Comparison of ENCODE assay signal across 25 mouse cellular contexts in the genomic region with DNA sequence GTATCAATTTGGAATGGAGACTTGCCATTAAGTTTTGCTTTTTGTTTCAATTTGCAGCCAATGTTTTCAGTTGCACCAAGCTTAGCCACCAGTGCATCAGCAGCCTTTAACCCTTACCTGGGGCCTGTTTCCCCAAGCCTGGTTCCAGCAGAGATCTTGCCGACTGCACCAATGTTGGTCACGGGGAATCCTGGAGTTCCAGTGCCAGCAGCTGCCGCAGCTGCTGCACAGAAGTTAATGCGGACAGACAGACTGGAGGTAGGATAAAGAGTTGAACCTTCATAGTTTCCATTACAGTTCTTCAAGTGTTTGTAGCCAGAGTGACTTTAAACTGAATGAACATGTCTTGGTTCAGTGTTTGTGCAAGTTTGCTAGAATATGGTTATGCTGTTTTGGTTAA.
DNase-seq lines count a peak whose midpoint lies in the region; ATAC-seq lines count a peak whose summit lies in the region.
"Had no signal": no experiment of that assay in that cellular context is flagged by ENCODE, and none has a peak within 500 bp of the region (broad histone marks: within the 10 kb centered on the region; RNA-seq: fewer than 3 reads in every experiment).

No protein-coding gene starts in this region.

- H3K9me3 ChIP-seq in heart, embryonic 11.5 days (replicated peaks; ENCODE audit: control insufficient read depth, low read length) = no peaks in the 10 kb centered on the region
- no peaks in the 10 kb centered on the region for H3K9me3 ChIP-seq in liver, embryonic 16.5 days (replicated peaks; ENCODE audit: control insufficient read depth, low read length)
- H3K9me3 ChIP-seq: forebrain, embryonic 12.5 days; hindbrain, embryonic 10.5 days; limb, embryonic 10.5 days; midbrain, embryonic 12.5 days; neural tube, embryonic 12.5 days had no signal

- H3K36me3 ChIP-seq in heart, embryonic 11.5 days (ENCODE audit: control insufficient read depth, insufficient read depth, low read length) = no peaks in the 10 kb centered on the region
- H3K36me3 ChIP-seq in liver, embryonic 16.5 days (ENCODE audit: control insufficient read depth, insufficient read depth) = no peaks in the 10 kb centered on the region
- H3K36me3 ChIP-seq: forebrain, embryonic 12.5 days; hindbrain, embryonic 10.5 days; neural tube, embryonic 12.5 days had no signal

- 63% methylated on average over 4 of the region's 4 CpGs for WGBS in heart, embryonic 11.5 days (ENCODE audit: insufficient replicate concordance)
- WGBS in liver, embryonic 16.5 days (ENCODE audit: insufficient replicate concordance) = 58% methylated on average over 4 of the region's 4 CpGs

- H3K27ac ChIP-seq in heart, embryonic 11.5 days (ENCODE audit: low read depth, low read length) = peak overlapping the region; percentile 67; the same call in 1 of the 2 replicates
- H3K27ac ChIP-seq in brown adipose tissue, adult 24 weeks (replicated peaks; ENCODE audit: low read depth, low read length) = peak overlapping the region; percentile 54
- peak overlapping the region; percentile 88 for H3K27ac ChIP-seq in liver, embryonic 16.5 days (ENCODE audit: low read length)
- H3K27ac ChIP-seq: forebrain, embryonic 12.5 days; hindbrain, embryonic 10.5 days; layer of hippocampus, adult 2 months; left cerebral cortex, adult 2 months; limb, embryonic 10.5 days; midbrain, embryonic 12.5 days; neural tube, embryonic 12.5 days had no signal

- ATAC-seq in heart, embryonic 11.5 days (replicated peaks; ENCODE audit: insufficient number of reproducible peaks, low FRiP score, low TSS enrichment) = no peak
- ATAC-seq in CD4-positive, CD25-positive, alpha-beta regulatory T cell, adult 4 months = peak; percentile 4
- ATAC-seq in liver, embryonic 16.5 days (ENCODE audit: low read depth) = no peak

- H3K4me3 ChIP-seq in heart, embryonic 11.5 days (ENCODE audit: low read depth, low read length) = no peak overlapping the region
- H3K4me3 ChIP-seq in brown adipose tissue, adult 24 weeks (ENCODE audit: insufficient read depth, low read depth, low read length) = no peak overlapping the region
- H3K4me3 ChIP-seq in liver, embryonic 16.5 days (ENCODE audit: low read depth, low read length) = peak overlapping the region; percentile 8; the same call in 1 of the 2 replicates
- H3K4me3 ChIP-seq: forebrain, embryonic 12.5 days; hindbrain, embryonic 10.5 days; layer of hippocampus, adult 2 months; left cerebral cortex, adult 2 months; limb, embryonic 10.5 days; midbrain, embryonic 12.5 days; neural tube, embryonic 12.5 days had no signal

- H3K9ac ChIP-seq in heart, embryonic 11.5 days (ENCODE audit: low read depth, low read length) = no peak overlapping the region
- H3K9ac ChIP-seq in liver, embryonic 16.5 days (ENCODE audit: low read depth, low read length) = no peak overlapping the region
- H3K9ac ChIP-seq: forebrain, embryonic 12.5 days; midbrain, embryonic 12.5 days; neural tube, embryonic 12.5 days had no signal

- DNase-seq in heart, adult 18-20 months = no peak
- no peak for DNase-seq in kidney, postnatal 36 days
- DNase-seq in frontal cortex, postnatal 10 days (ENCODE audit: low spot score in 2 of 2) = no peak
- no peak for DNase-seq in left cerebral cortex, adult 11 months (ENCODE audit: low spot score)
- DNase-seq: adrenal gland, postnatal 14 days; B cell, adult 2 months; cerebellum, adult 2 months; cerebellum, postnatal 36 days; gastrocnemius, postnatal 25 days; kidney, adult 18-20 months; kidney, postnatal 10 days; lung, adult 2 months; lung, postnatal 4 days; thymus, postnatal 25 days had no signal

- H3K4me1 ChIP-seq in heart, embryonic 11.5 days (ENCODE audit: control insufficient read depth, insufficient read depth, low read length) = peaks cover 15% of the 10 kb centered on the region
- peaks cover 16% of the 10 kb centered on the region for H3K4me1 ChIP-seq in brown adipose tissue, adult 24 weeks (ENCODE audit: control insufficient read depth, insufficient read depth, insufficient read length, low read length)
- H3K4me1 ChIP-seq in liver, embryonic 16.5 days (ENCODE audit: control insufficient read depth, low read depth, low read length) = peaks cover 26% of the 10 kb centered on the region
- H3K4me1 ChIP-seq: forebrain, embryonic 12.5 days; hindbrain, embryonic 10.5 days; limb, embryonic 10.5 days; midbrain, embryonic 12.5 days; neural tube, embryonic 12.5 days had no signal

- no peaks in the 10 kb centered on the region for H3K27me3 ChIP-seq in heart, embryonic 11.5 days (ENCODE audit: control insufficient read depth, insufficient read depth, low read length)
- H3K27me3 ChIP-seq in liver, embryonic 16.5 days (ENCODE audit: control insufficient read depth, insufficient read depth, low read depth, low read length) = no peaks in the 10 kb centered on the region
- H3K27me3 ChIP-seq: forebrain, embryonic 12.5 days; midbrain, embryonic 12.5 days; neural tube, embryonic 12.5 days had no signal

- H3K4me2 ChIP-seq in heart, embryonic 11.5 days = peak overlapping the region; percentile 2; the same call in 1 of the 2 replicates
- H3K4me2 ChIP-seq in liver, embryonic 16.5 days (ENCODE audit: low read depth, low read length) = peak overlapping the region; percentile 44
- H3K4me2 ChIP-seq: forebrain, embryonic 12.5 days; midbrain, embryonic 12.5 days; neural tube, embryonic 12.5 days had no signal
